Mouse (Mus musculus) cerebellum, adult 11 months (tissue): ENCODE measurements around the gene Uqcr10.

Experiments
- DNase-seq: peaks from one replicate; pipeline ENCODE4 v3.0.0; 2022

The Uqcr10 gene

GRCm38 (mm10) chr11:4674593-4674992 lies 29.5 kb downstream of the Uqcr10 start:
- DNase-seq = no peak

GRCm38 (mm10) chr11:4671736-4672135 lies 32.4 kb downstream of the Uqcr10 start:
- DNase-seq = no peak

GRCm38 (mm10) chr11:4662496-4662878 lies 41.7 kb downstream of the Uqcr10 start:
- DNase-seq = no peak

- DNase-seq = peak; percentile 38
Measured at GRCm38 (mm10) chr11:4661871-4662495, 42.2 kb downstream of the Uqcr10 start.

GRCm38 (mm10) chr11:4661324-4661723 lies 42.8 kb downstream of the Uqcr10 start:
- DNase-seq = no peak

- DNase-seq = no peak
Measured at GRCm38 (mm10) chr11:4660309-4661025, 43.7 kb downstream of the Uqcr10 start.

GRCm38 (mm10) chr11:4659818-4660217 lies 44.3 kb downstream of the Uqcr10 start:
- DNase-seq = no peak
